Mouse (Mus musculus): ENCODE measurements around the gene Grin3a. TPM values are rescaled to one million over a fixed set of nuclear protein-coding genes. Genes with fewer than 3 reads are reported as not detected.
A peak's percentile ranks its signal among the peaks of the same experiment; 100 is the strongest.

Grin3a gene
- polyA plus RNA-seq, 1 experiment: 0.05 TPM

GRCm38 (mm10) chr4:49681812-49682211 lies 163.7 kb downstream of the Grin3a start, which contains the start of gene Ppp3r2:
Ppp3r2 (minus strand) TSS chr4:49682024.
- H3K36me3 ChIP-seq (ENCODE audit: control insufficient read depth, insufficient read depth, low read length): no peaks in the 10 kb centered on the region
- H3K27ac ChIP-seq (ENCODE audit: control insufficient read depth, insufficient read depth, low read depth, low read length): peak within 1 kb of the TSS; percentile 86
- H3K4me3 ChIP-seq (ENCODE audit: control insufficient read depth, low read depth, low read length): peak within 1 kb of the TSS; percentile 84
- H3K4me1 ChIP-seq (ENCODE audit: control insufficient read depth, insufficient read depth, low read length): peaks cover 6% of the 10 kb centered on the region
- H3K27me3 ChIP-seq (ENCODE audit: control insufficient read depth, insufficient read depth, low read length): no peaks in the 10 kb centered on the region
- TF ChIP-seq CTCF (IDR thresholded peaks at IDR 0.05; ENCODE audit: control insufficient read depth, insufficient read depth, insufficient replicate concordance, low read depth, low read length): no peak
- TF ChIP-seq POLR2A (IDR thresholded peaks at IDR 0.05; ENCODE audit: control insufficient read depth, low read depth, low read length): peak; percentile 86; the same call in 1 of the 2 replicates

DNA sequence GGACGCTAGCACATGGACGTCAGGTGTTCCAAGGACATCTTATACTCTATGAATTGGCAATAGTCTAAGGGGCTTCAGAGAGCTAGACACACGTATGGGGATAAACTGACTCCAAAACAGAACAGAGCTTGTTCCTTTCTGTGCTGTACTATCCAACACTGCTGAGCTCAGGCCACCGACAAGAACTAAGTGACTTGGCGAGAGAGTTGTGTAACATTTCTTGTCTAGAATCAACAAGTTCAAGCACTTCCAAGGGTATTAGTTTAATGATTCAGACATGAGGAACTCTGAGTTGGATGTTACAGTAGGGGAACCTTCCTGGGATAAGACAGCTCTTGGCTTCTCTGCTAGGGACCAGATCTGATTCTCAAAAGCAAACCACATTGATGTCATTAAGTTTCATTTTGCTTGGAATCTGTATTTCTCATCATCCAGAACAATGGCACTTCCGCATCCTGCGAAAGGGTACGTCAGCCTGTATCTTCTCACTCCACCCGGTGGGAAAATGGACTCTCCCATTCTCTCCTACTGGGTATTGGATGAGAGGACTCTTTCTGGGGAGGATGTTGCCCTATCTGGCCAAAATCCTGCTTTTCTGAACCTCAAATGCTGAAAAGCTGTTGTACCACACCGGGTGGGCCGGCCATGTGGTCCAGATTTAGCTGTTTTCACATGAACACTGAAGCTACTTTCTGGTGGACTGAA lies 165.2 kb downstream of the Grin3a start:
- Histone ChIP-seq H3K4me3 (ENCODE audit: control insufficient read depth, low read depth, low read length) (peak overlapping the region; percentile 81), H3K27me3 (ENCODE audit: control insufficient read depth, insufficient read depth, low read length) (no peaks in the 10 kb centered on the region), H3K4me1 (ENCODE audit: control insufficient read depth, insufficient read depth, low read length) (peaks cover 6% of the 10 kb centered on the region), H3K36me3 (ENCODE audit: control insufficient read depth, insufficient read depth, low read length) (no peaks in the 10 kb centered on the region), H3K27ac (ENCODE audit: control insufficient read depth, insufficient read depth, low read depth, low read length) (0 out of 2 replicates have a peak overlapping the region, but pooled peaks have one; percentile 11)
- TF ChIP-seq POLR2A (IDR thresholded peaks at IDR 0.05; ENCODE audit: control insufficient read depth, low read depth, low read length): no peak
- TF ChIP-seq CTCF (IDR thresholded peaks at IDR 0.05; ENCODE audit: control insufficient read depth, insufficient read depth, insufficient replicate concordance, low read depth, low read length): no peak

GRCm38 (mm10) chr4:49676790-49677189 lies 168.8 kb downstream of the Grin3a start:
- TF ChIP-seq POLR2A (IDR thresholded peaks at IDR 0.05; ENCODE audit: control insufficient read depth, low read depth, low read length) (no peak), CTCF (IDR thresholded peaks at IDR 0.05; ENCODE audit: control insufficient read depth, insufficient read depth, insufficient replicate concordance, low read depth, low read length) (no peak)

GRCm38 (mm10) chr4:49676071-49676470 lies 169.5 kb downstream of the Grin3a start:
- no peak overlapping the region for H3K4me3 ChIP-seq (ENCODE audit: control insufficient read depth, low read depth, low read length)
- TF ChIP-seq POLR2A (IDR thresholded peaks at IDR 0.05; ENCODE audit: control insufficient read depth, low read depth, low read length) (no peak), CTCF (IDR thresholded peaks at IDR 0.05; ENCODE audit: control insufficient read depth, insufficient read depth, insufficient replicate concordance, low read depth, low read length) (no peak)
- no peaks in the 10 kb centered on the region for H3K27me3 ChIP-seq (ENCODE audit: control insufficient read depth, insufficient read depth, low read length)
- H3K27ac ChIP-seq (ENCODE audit: control insufficient read depth, insufficient read depth, low read depth, low read length): no peak overlapping the region
- no peaks in the 10 kb centered on the region for H3K36me3 ChIP-seq (ENCODE audit: control insufficient read depth, insufficient read depth, low read length)
- H3K4me1 ChIP-seq (ENCODE audit: control insufficient read depth, insufficient read depth, low read length): peaks cover 3% of the 10 kb centered on the region; the same call in 1 of the 2 replicates

More at GRCm38 (mm10) chr4:49676790-49677189, 168.8 kb downstream of the Grin3a start:
- H3K4me3 ChIP-seq (ENCODE audit: control insufficient read depth, low read depth, low read length): no peak overlapping the region
- no peak overlapping the region for H3K27ac ChIP-seq (ENCODE audit: control insufficient read depth, insufficient read depth, low read depth, low read length)
- no peaks in the 10 kb centered on the region for H3K27me3 ChIP-seq (ENCODE audit: control insufficient read depth, insufficient read depth, low read length)
- no peaks in the 10 kb centered on the region for H3K36me3 ChIP-seq (ENCODE audit: control insufficient read depth, insufficient read depth, low read length)
- peaks cover 4% of the 10 kb centered on the region for H3K4me1 ChIP-seq (ENCODE audit: control insufficient read depth, insufficient read depth, low read length)

GRCm38 (mm10) chr4:49664850-49665249 lies 180.7 kb downstream of the Grin3a start:
- Histone ChIP-seq H3K36me3 (ENCODE audit: control insufficient read depth, insufficient read depth, low read length) (no peaks in the 10 kb centered on the region; the same call in 1 of the 2 replicates), H3K4me3 (ENCODE audit: control insufficient read depth, low read depth, low read length) (no peak overlapping the region), H3K4me1 (ENCODE audit: control insufficient read depth, insufficient read depth, low read length) (peaks cover 4% of the 10 kb centered on the region), H3K27me3 (ENCODE audit: control insufficient read depth, insufficient read depth, low read length) (no peaks in the 10 kb centered on the region), H3K27ac (ENCODE audit: control insufficient read depth, insufficient read depth, low read depth, low read length) (no peak overlapping the region)
- no peak for TF ChIP-seq POLR2A (IDR thresholded peaks at IDR 0.05; ENCODE audit: control insufficient read depth, low read depth, low read length)

GRCm38 (mm10) chr4:49662231-49662630 lies 183.3 kb downstream of the Grin3a start:
- Histone ChIP-seq H3K27me3 (ENCODE audit: control insufficient read depth, insufficient read depth, low read length) (no peaks in the 10 kb centered on the region), H3K4me3 (ENCODE audit: control insufficient read depth, low read depth, low read length) (no peak overlapping the region), H3K4me1 (ENCODE audit: control insufficient read depth, insufficient read depth, low read length) (peaks cover 4% of the 10 kb centered on the region), H3K27ac (ENCODE audit: control insufficient read depth, insufficient read depth, low read depth, low read length) (no peak overlapping the region), H3K36me3 (ENCODE audit: control insufficient read depth, insufficient read depth, low read length) (no peaks in the 10 kb centered on the region; the same call in 1 of the 2 replicates)
- TF ChIP-seq POLR2A (IDR thresholded peaks at IDR 0.05; ENCODE audit: control insufficient read depth, low read depth, low read length) (no peak), CTCF (IDR thresholded peaks at IDR 0.05; ENCODE audit: control insufficient read depth, insufficient read depth, insufficient replicate concordance, low read depth, low read length) (no peak)

DNA sequence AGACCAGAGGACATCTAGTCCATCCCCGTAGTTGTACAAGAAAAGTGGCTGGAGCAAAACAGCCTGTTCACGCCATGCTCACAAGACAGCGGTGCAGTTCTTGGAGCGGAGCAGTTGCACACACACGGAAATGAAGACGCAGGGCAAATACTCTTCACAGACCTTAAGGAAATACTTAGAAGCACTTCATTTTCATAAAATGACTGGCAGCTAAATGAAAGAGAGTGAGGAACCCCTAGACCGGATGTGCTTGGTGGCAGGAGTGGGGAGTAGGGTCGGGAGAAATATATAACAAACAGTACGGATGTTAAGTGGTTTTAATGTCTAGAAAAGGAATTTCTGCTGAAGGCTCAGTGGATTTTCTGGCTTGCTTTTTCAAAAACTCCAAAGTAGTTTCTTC lies 183.9 kb downstream of the Grin3a start:
- no peak for TF ChIP-seq CTCF (IDR thresholded peaks at IDR 0.05; ENCODE audit: control insufficient read depth, insufficient read depth, insufficient replicate concordance, low read depth, low read length)
- TF ChIP-seq POLR2A (IDR thresholded peaks at IDR 0.05; ENCODE audit: control insufficient read depth, low read depth, low read length): no peak
- no peaks in the 10 kb centered on the region; the same call in 1 of the 2 replicates for H3K36me3 ChIP-seq (ENCODE audit: control insufficient read depth, insufficient read depth, low read length)
- H3K4me1 ChIP-seq (ENCODE audit: control insufficient read depth, insufficient read depth, low read length): peaks cover 4% of the 10 kb centered on the region
- no peak overlapping the region for H3K4me3 ChIP-seq (ENCODE audit: control insufficient read depth, low read depth, low read length)
- H3K27me3 ChIP-seq (ENCODE audit: control insufficient read depth, insufficient read depth, low read length): no peaks in the 10 kb centered on the region
- no peak overlapping the region for H3K27ac ChIP-seq (ENCODE audit: control insufficient read depth, insufficient read depth, low read depth, low read length)
